Mouse (Mus musculus) cortical plate, adult 2 months (tissue): Measurements from ENCODE around the gene Ace3.

Source experiments
- CTCF ChIP-seq: fragments of 200-500 bp; IDR thresholded peaks from 2 replicates; pipeline ENCODE4 v1.5.1; 2011; ENCODE audit warnings: mild to moderate bottlenecking, control low read depth, low read length; ENCODE audit not compliant: insufficient read depth; ENCODE audit errors: extremely low read depth
- POLR2A ChIP-seq: fragments of 200-500 bp; IDR thresholded peaks from 2 replicates; pipeline ENCODE4 v1.6.1; 2011; ENCODE audit warnings: mild to moderate bottlenecking, low read length, control low read depth; ENCODE audit not compliant: insufficient read depth; ENCODE audit errors: extremely low read depth

DNA sequence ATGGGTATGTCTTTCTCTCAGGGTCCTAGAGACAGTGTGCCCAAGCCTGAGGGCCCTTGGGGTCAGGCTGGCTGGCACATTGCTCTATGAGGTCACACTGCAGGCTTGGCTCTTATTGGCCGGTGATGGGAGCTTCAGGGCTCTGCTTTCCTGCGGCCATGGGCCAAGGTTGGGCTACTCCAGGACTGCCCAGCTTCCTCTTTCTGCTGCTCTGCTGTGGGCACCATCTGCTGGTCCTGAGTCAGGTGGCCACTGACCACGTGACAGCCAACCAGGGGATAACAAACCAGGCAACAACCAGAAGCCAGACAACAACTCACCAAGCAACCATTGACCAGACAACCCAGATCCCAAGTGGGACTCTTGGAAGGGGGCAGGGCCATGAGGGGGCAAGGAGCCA is 19.4 kb upstream of the Ace3 start:
- TF ChIP-seq CTCF (no peak), POLR2A (no peak)
